Mouse (Mus musculus) hindlimb bud, embryonic 11.5 days (tissue): ENCODE data around the gene Gjb5.
A peak's percentile ranks its signal among the peaks of the same experiment; 100 is the strongest.

Experiments
- DNase-seq: peaks from one replicate; pipeline ENCODE4 v3.0.0-alpha.2; 2012; ENCODE audit warnings: low read depth, low spot score; ENCODE audit errors: extremely low spot score

Gjb5 gene

DNA sequence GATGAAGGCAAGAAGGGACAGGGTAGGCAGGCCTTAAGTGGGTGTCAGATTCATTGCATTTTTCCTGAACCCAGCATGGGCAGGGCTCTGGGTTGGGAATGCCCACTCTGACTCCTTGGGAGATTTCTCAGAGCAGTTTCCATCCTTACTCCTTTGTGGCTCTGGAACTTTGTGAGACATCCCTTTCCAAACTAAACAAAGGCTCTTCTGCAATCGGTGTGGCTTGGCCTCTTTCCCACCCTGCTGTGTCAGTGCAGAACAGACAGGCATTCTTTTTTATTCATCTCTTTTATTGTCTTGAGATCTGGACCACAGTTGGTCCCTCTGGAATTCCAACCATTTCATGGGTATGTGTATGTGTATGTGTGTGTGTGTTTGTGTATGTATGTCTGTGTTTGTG, 5.4 kb downstream of the Gjb5 start:
- no peak for DNase-seq

DNA sequence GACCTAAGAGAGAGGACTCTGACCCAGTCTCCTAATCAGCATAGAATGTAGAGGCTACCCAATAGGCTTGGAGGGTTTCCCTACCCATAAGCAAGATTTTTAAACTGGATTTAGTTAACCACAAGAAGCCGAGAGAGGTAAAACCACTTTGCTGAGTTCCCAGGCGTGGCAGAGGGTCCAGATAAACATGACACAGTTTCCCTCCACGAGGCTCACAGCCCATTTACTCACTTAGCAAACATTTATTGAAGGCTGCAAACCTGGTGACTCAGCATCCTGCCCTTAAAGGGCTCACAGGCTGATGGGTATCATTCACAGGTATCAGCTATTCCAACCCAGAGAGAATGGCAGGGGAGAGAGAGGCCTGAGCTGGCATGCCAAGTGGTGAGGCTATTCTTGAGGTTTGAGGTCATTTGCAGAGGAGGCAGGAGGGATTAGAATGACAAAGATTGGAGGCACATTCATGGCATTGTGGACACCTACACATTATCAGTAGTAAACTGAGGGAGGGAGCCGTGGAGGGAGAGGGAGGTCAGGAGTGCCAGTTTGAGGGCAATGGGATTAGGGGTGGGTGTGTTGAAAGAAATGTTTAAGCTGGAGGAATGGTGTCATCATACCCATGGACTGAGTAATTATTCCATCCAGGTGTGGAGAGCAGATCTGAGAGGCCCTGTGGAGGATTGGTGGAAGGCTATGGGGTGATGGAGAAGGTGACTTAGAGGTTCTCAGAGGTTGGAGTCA, 8.3 kb downstream of the Gjb5 start:
- DNase-seq: no peak

DNA sequence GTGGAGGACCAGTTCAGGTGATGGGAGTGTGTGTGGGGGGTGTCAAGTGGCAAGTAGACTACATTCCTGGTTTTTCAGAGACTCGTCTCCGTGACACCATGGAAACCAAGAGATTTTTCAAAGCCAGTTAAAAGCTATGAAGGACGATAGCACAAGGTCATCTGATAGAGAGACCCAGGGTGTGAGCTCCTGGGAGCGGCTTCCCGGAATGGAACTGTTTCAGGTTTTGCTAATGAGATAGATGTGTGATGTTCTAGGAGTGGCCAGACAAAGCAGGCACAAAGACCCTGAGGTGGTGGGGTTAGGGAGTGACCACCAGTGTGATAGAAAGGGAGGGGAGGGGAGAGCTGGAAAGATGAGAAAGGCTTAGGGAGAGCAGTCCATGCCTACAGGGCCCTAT, 13.0 kb downstream of the Gjb5 start:
- DNase-seq: no peak

DNA sequence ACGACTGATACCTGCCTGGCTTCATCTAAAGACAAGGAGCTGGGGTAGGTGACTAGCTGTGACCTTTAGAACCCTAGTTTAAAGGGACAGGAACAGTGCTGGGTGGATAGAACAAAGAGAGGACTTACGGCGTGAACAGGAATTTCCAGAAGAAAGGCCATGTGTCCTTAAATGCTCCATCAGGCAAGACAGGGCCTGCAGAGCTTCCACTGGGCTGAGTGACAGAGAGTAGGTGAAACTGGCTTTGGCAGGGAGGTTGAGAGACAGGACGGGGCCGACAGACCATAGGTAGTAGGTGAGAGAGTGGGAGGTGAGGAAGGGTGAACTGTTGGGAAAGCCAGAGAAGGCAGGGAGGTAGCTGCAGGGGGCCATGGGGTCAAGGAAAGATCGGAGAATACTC, 16.6 kb downstream of the Gjb5 start:
- DNase-seq: no peak

DNA sequence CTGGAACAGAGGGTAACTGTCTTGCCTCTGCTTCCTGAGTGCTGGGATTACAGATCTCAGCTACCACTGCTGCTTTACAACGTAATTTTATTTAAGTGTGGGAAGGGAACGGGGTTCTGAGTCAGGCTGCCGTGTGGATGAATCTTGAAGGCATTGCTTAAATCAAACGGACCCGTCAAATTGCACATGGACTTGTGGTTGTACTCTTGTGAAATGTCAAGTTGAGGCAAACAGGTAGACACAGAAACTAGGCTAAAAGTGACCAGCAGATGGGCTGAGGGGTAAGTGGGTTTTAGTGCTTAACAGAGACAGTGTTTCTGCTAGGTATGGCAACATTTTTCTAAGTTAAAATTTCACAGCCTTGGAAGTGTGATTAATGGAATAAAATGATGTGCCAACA, 20.3 kb downstream of the Gjb5 start:
- no peak for DNase-seq

DNA sequence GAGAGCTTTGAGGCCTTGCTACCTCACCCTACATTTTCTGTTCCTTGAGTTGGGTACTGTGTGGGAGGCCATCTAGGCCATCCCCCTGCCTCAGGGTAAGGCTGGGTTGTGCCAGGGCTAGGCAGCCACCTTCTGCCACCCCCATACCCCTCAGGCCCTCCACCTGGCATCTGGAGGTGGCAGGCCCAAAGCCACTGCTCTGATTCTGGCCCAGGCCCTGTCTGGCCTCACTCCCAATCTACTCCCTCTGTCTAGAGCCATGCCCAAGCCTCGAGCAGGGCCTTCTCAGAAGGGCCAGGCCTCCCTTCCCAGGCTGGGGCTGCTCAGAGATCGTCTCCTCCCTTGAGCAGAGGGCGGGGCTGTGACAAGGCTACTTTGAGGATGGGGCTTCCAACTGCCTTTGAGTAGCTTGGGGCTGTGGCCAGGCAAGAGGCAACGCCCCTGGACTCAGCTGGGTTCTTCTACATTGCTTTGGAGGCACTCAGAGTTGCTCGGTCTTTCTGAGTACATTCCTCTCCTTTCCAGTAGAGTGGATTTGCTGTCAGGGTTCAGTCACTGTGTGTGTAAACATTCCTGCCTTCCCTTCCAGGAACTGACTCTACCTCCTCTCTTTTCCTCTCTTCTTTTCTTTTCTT, 23.0 kb downstream of the Gjb5 start:
- no peak for DNase-seq

DNA sequence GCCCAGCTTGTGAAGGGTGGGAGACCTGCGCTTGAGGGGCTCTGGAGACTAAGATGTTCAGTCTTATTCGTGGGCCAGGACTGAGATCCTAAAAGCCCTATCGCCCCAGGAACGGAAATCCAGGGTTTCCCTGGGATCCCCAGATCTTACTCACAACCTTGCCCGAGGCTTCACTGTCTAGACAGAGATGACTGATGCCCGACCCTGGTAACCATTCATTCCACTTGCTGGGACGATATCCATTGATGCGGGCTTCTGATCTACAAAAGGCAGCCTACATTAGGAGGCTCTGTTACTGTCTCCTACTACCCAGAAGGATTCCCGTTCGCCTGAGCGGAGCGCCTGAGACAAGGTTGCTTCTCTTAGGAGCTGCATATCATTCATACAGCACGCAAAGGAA, 26.8 kb downstream of the Gjb5 start:
- no peak for DNase-seq

DNA sequence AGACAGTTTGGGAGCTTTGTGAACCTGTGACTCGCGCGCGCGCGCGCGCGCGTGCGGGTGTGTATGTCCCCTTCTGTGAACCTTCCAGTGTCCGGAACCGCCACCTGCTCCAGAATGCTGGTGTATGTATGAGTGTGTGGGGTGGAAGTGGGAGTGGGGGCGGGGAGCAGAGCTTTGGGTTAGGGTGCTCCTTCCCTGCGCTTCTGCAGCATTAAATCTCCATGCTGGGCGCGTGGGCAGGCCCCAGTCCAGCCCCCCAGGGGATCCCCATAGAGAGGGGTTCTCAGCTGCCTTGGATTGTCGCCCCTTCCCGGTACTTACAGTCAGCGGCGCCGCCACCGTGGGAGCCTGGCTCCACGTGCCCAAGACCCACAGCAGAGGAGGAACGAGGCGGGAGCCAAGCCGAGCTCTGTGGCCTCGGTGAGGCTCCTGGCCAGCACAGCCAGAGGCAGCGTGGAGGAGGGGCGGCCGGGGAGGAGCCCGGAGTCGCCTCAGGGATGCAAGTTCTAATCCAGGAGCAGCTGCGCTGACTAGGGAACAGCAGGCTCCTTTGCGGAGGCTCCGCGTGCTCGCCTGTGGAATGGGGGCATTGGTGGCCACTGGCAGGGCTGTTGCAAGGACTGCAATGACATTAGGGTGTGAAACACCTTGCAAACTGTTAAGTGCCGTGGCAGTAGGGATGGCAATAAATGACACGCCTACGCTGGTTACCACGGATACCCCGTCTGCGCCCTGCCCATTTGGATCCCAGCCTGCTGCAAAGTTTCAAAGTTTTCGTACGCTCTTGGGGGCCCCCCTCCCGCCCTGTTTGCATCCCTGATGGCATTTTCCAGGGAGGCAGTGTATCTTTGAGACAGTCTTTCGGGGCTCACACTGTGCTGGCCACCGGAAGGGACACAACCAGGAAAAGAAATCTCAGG, 27.5 kb downstream of the Gjb5 start, which contains the start of gene Gjb3:
Gene Gjb3, minus strand, starts transcription at position 664 of the 920 bp plus-strand sequence.
- DNase-seq: no peak

DNA sequence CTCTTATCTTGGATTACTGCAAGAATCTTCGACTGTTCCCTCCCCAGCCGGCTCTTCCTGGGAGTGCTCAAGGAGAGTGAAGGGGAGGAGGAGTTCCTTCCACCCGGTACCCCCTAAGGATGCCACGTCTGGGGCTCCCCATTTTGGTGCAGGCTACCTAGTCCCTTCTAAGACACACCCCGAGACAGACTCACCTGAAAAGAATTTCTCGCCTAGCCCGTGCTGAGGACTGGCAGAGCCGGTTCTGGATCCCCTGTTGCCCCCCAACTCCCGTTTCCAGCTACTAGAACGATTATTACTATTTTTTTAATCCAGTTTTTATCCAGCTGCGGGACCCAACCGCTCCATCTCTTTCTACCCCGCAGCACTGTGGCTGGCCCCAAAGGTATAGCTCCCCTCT, 28.2 kb downstream of the Gjb5 start:
- DNase-seq: no peak

DNA sequence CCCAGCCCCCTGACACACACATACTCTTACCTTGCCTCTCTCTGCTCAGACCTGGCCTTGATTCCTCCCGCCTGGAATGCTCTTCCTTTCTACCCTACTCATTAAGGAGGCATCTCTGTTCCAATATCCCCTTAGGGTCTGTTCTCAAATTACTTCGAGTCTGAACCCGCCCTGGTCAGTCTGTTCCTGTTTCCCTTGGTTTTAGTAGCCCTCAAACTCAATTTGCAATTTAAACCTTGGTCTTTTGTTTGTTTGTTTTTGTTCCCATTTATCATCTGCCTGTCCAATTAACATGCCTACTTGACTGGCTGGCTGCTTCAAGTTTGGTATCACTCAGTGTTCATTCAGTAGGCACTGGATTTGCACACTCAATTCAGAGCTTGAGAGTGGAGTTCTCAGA, 28.9 kb downstream of the Gjb5 start:
- peak; percentile 14 for DNase-seq

DNA sequence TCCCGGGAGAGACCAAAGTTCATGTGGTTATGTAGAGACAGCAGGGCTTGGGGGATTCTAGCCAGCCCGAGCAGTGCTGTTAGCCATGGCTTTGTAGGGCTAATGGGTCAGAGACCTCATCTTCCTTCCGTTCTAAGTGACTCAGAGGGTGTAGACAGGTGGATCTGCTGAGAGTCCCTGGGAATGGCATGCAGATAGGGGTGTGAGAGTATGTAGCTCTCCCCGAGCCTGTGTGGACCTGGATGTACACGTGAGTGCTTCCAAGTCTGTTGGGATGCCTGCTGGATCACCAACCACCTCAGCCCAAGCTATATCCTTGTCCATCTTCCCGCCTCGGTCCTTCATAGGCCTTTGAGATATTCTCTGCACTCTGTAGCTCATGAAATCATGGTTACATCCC, 29.6 kb downstream of the Gjb5 start:
- DNase-seq: no peak

DNA sequence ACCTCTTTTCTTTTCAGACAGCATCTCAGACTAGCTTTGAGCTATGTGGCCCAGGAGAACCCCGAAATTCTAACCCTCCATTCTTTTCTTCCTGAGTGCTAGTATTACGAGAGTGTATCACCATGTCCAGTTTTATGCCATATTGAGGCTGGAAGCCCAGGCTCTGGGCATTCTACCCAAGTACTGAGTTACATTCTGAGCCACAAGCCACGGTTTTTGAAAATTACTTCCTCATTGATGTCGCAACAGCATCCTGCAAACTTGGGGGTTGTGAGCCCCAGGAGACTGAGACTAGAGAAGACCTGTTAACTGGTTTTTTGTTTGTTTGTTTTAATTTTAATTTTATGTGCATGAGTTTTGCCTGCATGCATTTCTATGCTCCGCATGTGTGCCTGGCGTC, 30.2 kb downstream of the Gjb5 start:
- DNase-seq: no peak

DNA sequence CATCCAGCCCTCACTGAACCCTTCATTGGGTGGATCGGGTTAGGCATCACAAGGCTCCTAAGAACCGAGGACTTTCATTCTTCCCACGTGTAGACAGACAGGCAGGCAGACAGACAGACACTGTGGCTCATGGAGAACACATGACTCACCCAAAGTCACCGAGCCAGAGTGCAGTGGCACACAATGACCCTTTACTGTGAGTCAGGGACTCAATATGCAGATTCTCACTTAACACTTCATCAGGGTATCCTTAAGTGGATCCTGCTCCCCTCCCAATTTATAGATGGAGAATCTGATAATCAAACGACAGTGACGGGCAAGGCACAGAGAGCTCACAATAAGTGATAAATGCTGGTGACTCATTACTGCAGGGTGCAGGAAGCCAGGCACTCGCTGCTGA, 30.7 kb downstream of the Gjb5 start:
- no peak for DNase-seq

DNA sequence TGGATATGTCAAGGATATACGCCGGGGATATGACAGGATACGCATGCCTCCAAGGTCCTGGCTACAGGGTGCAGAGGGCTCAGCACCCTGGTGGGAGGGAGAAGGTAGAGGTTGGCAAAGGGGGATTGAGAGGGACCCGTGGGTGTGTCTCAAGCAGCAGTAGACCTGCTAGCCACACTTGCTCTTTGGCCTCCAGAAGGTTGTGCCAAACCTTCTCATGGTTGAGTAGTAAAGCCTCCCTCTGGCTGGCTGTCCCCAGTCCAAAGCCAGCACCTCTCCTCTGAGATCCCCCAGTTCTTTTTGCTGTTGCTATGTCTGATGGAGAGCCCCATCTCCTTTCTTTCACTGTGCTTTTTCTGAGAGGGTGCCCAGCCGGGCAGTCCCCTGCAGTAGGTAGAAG, 32.7 kb downstream of the Gjb5 start:
- DNase-seq: no peak

DNA sequence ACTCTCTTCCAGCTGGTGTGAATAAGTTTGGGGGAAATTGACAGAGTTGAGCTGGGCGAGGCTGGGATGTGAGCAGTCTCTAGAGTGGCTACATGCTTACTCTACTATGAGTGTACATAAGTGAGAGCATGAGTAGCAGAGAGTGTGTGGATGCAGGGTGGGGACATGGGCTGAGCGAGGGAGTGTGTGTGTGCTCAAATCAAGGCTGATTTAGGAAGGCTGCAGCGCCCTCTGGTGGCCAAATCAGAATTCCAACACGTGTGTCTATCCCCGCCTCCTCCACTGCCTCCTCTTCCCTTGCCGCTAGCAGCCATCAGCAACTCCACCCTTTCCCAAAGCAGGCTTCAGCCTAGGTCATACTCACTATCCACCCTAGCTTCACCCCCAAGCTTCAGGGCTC, 33.2 kb downstream of the Gjb5 start:
- peak; percentile 52 for DNase-seq

DNA sequence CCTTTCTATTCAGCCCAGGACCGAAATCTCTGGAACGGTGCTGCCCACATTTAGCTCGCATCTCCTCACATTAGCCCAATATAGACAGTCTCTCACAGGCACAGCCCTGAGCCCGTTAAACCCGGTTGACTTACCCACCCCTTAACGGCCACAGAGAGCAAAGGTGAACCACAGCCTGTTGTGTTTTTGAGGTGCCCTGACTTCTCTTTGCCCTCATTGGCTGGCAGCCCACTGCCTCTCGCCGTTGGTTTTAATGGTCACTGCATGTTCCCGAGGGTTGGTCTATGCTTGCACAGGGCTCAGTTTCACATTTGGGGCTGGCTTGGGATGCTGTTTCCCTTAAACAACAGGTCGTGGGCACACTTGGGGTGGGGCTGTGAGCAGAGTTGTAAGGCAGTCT, 33.7 kb downstream of the Gjb5 start:
- no peak for DNase-seq

DNA sequence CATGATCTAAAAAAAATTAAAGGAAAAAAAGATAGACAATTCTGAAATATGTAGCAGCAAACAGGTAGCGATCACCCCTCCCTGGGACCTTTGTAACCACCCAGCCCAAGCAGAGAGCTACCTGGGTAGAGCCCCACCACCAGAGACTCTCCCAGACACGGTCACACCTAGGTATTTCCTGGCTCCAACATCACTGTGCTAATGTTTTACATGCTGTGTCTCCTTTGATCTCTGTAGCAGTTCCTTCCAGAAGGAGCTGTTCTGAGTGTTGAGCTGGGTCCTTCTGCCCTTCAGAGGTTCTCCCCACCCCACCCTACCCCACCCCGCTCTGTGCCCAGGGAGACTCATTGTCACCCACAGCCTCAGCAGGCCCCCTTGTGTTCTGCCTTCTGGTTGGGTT, 34.3 kb downstream of the Gjb5 start:
- no peak for DNase-seq

DNA sequence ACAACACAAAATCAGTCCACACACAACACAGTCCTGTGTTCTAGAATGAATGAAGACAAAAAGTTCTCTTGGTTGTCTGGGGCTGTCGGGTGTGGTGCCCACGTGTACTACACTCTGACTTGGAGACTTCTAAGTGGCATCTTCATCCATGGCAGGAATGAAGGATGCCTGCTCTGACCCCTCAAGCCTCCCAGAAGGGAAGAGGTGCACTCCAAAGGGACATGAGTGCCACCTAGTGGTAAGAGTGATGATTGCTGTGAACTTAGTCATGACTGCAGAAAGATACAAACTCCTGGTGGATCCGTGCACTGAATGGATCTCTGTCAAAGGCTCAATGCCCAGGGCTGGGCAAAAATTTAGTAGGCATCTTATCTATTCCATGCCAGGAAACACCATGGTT, 38.4 kb downstream of the Gjb5 start:
- peak; percentile 72 for DNase-seq

DNA sequence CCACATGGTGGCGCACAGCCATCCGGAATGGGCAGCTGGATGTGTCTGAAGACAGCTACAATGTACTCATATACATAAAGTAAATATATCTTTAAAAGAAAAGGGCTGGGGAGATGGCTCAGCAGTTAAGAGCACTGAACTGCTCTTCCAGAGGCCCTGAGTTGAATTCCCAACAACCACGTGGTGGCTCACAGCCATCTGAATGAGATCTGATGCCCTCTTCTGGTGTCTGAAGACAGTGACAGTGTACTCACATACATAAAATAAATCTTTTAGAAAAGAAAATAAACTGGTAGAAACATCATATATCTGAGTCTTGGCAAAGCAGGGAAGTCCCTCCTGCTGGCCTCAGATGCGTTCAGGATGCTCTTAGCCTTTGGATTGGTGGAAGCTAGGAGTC, 40.8 kb downstream of the Gjb5 start:
- no peak for DNase-seq

DNA sequence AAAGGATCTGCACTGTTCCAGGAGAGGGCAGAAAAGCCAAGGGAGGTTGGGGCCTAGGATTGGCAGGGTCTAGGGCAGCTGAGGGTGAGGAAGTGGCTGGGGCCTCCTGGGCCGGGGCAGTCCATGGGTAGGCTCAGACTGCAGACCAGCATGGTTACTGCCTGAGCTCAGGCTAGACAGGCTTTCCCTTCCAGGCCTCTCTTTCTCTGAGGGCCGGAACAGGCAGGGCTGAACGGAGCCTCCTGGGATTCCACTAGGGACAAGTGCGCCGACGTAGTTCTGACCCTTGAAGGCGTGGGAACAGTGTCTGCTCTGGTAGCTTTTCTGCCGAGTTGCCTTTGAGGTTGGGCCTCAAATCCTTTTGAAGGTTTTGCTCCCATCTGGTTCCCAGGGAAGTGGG, 42.2 kb downstream of the Gjb5 start:
- no peak for DNase-seq

DNA sequence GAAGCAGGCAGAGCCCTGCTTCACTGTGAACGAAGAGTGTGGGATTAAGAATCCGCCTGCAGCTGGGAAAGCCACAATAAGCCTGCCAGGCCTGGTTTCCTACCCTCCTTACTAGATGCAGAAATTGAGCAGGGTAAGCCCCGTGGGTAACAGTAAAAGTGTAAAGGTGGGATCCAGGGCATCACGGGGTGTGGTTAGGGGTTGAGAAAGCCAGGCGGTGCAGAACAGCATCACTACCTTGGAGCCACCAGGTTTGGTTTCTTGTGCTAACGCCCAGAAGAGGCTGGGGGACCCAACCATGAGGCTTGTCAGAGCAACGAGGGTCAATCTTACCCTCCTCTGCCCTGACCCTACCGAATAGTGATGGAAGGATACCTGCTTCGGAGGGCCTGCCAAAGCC, 43.4 kb downstream of the Gjb5 start:
- no peak for DNase-seq

DNA sequence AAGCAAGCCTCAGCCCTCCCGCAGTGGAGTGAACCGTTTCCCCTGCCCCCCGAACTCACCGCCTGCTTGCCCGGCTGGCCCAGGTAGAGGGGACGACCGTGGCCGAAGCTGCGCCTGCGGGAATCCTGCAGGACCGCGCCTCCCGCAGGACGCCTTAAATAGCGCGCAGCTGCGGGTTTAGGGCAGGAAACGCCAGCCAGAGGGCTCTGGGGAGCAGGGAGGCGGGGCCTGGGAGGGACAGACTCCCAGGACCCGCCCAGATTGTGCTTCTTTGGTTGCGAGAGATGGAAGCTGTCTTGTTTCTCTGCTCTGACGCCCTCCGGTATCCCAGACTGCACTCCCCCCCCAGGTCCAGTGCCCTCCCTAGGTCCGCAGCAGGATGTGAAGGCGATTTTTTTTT, 44.1 kb downstream of the Gjb5 start, which contains the start of gene Gja4:
Gene Gja4, minus strand, starts transcription at position 179 of the 400 bp plus-strand sequence.
- DNase-seq: no peak
